Mouse (Mus musculus) intestine, embryonic 16.5 days (tissue): Measurements from ENCODE around the gene Chst11. TPM values are rescaled to one million over a fixed set of nuclear protein-coding genes. Genes with fewer than 3 reads are reported as not detected.

Experiments used
- ATAC-seq: fragments of 200-750 bp; cut with Nextera tagmentation; 2 replicates; pipeline ENCODE4 v1.8.0; 2017; ENCODE audit warnings: moderate TSS enrichment, moderate library complexity
- H3K27ac ChIP-seq: fragments of 300-500 bp; sonication (generic); 2 replicates; pipeline ENCODE4 v1.5.1; 2014; ENCODE audit warnings: mild to moderate bottlenecking, low read length
- H3K27me3 ChIP-seq: fragments of 300-500 bp; sonication (generic); replicated peaks from 2 replicates; pipeline ENCODE4 v1.6.1; 2014; ENCODE audit warnings: low read length, control low read depth, mixed read lengths; ENCODE audit not compliant: control insufficient read depth, insufficient read depth
- H3K36me3 ChIP-seq: fragments of 300-500 bp; sonication (generic); 2 replicates; pipeline ENCODE4 v1.6.1; 2014; ENCODE audit warnings: low read length, control low read depth; ENCODE audit not compliant: control insufficient read depth, insufficient read depth
- H3K4me1 ChIP-seq: fragments of 300-500 bp; sonication (generic); 2 replicates; pipeline ENCODE4 v1.6.1; 2014; ENCODE audit warnings: low read length, control low read depth, mixed read lengths; ENCODE audit not compliant: control insufficient read depth, insufficient read depth
- H3K4me2 ChIP-seq: fragments of 300-500 bp; sonication (generic); 2 replicates; pipeline ENCODE4 v1.6.1; 2014; ENCODE audit warnings: low read depth, low read length, control low read depth
- H3K4me3 ChIP-seq: fragments of 300-500 bp; sonication (generic); 2 replicates; pipeline ENCODE4 v1.5.1; 2014; ENCODE audit warnings: mild to moderate bottlenecking, low read length
- H3K9ac ChIP-seq: fragments of 300-500 bp; sonication (generic); 2 replicates; pipeline ENCODE4 v1.6.1; 2014; ENCODE audit warnings: low read depth, low read length
- H3K9me3 ChIP-seq: fragments of 300-500 bp; sonication (generic); 2 replicates; pipeline ENCODE4 v1.6.1; 2016; ENCODE audit warnings: low read length, control low read depth; ENCODE audit not compliant: control insufficient read depth
- WGBS: fragments of 180-500 bp; shearing (Covaris S2); extraction: QIAGEN DNeasy Blood & Tissue Kit; methylation state at CpG from one replicate; pipeline ENCODE4 v1.1.7; 2014; 5-methylcytosine and 5-hydroxymethylcytosine counted together
- polyA plus RNA-seq: library from polyadenylated mRNA; unstranded; fragments of >200 nt; fragmentation: Nextera tagmentation; extraction: Ambion mirVana; gene quantifications from 2 replicates; pipeline ENCODE4 v1.2.1, GENCODE M21; 2015

Gene Chst11
- polyA plus RNA-seq, 1 experiment from 2014 or later, result 0.88 TPM

DNA sequence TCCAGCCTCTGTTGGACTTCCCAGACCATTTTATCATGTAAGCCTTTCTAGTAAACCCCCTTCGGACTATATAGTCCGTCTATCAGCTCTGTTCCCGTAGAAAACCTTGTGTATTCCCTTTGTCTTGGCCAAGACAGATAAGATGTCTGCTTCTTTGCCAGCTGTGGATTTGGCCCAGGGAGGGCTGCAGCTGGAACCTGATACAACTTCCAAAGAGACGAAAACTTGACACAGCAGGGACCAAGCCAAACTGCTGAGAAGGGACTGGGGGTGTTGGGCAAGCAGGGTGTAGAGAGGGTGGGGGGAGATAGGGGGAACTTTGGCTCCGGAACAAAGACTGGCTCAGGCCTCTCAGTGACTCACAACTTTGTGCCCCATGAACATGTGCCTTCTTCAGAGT lies 232.0 kb downstream of the Chst11 start:
- Histone ChIP-seq H3K4me1 (no peaks in the 10 kb centered on the region), H3K27ac (no peak overlapping the region), H3K27me3 (no peaks in the 10 kb centered on the region), H3K9me3 (no peaks in the 10 kb centered on the region), H3K4me2 (no peak overlapping the region), H3K9ac (no peak overlapping the region), H3K36me3 (no peaks in the 10 kb centered on the region), H3K4me3 (no peak overlapping the region)
- WGBS, result 60% methylated on average over 5 of the region's 5 CpGs
- no peak for ATAC-seq

DNA sequence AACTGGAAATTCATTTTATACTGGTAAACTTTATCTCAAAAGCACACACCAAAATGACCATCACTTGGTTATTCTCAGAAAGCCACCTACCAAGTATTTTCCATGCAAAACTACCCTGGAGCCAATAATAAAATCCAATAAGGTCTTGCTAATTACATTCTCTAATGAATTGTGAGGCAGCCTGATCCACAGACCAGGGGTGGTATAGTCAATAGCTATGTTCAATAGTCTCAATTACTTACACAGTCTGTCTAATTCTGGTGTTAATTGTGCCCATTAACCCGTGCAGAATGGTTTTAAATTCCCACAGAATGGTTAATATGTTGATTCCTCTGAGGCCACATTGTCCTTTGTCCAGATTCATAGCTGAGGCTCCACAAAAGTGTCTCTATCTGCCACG lies 233.5 kb downstream of the Chst11 start:
- H3K4me3 ChIP-seq, result no peak overlapping the region
- H3K9me3 ChIP-seq, result no peaks in the 10 kb centered on the region
- no peak overlapping the region for H3K4me2 ChIP-seq
- H3K27ac ChIP-seq, result no peak overlapping the region
- 52% methylated on average over 2 of the region's 2 CpGs for WGBS
- no peak overlapping the region for H3K9ac ChIP-seq
- ATAC-seq, result no peak
- no peaks in the 10 kb centered on the region for H3K4me1 ChIP-seq
- no peaks in the 10 kb centered on the region for H3K36me3 ChIP-seq
- no peaks in the 10 kb centered on the region for H3K27me3 ChIP-seq

DNA sequence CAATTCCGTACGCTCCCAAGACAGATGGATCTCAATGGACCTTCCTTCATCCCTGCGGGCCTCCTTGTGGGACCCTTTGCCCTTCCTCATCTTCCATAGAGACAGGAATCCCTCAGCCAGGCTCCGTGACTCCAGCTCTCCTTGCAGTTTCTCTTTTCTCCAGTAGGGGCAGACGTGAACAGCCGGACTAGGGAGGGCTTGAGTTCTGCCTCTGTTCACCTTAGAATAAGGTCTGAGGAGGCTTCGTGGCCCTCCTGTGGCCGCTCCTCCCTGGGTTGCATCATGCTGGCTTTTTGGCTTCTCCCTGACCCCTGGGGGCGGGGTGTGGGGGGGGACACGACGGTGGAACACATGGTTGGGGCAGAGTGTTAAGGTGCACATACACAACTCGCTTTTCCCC lies 234.4 kb downstream of the Chst11 start:
- H3K4me2 ChIP-seq, result no peak overlapping the region
- 28% methylated on average over 12 of the region's 12 CpGs for WGBS

DNA sequence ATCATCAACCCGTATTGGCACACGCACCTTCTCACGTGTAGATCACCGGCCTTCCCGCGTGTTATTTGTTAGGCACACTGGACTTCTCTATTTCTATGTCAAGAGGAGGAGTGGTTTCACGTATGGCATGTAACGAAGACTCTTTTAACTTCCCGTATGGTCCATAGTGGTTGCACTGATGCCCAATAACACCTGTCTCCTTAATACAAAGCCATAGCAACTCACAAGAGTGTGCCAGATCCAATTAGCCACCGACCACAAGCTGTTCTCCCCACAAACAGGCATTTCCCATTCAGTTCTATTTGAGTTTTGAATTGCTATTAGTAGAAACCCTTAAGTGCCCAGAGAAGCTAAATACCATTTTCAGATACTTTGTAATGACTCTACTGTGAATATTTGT lies 234.9 kb downstream of the Chst11 start:
- no peak overlapping the region for H3K27ac ChIP-seq
- H3K4me3 ChIP-seq, result no peak overlapping the region
- no peak for ATAC-seq
- H3K36me3 ChIP-seq, result no peaks in the 10 kb centered on the region
- no peaks in the 10 kb centered on the region for H3K4me1 ChIP-seq
- no peak overlapping the region for H3K4me2 ChIP-seq
- no peaks in the 10 kb centered on the region for H3K9me3 ChIP-seq
- H3K27me3 ChIP-seq, result no peaks in the 10 kb centered on the region
- H3K9ac ChIP-seq, result no peak overlapping the region
- WGBS, result 85% methylated on average over 10 of the region's 10 CpGs

More for the DNA sequence above, 234.4 kb downstream of the Chst11 start:
- Histone ChIP-seq H3K36me3 (no peaks in the 10 kb centered on the region), H3K4me1 (no peaks in the 10 kb centered on the region), H3K4me3 (no peak overlapping the region), H3K27me3 (no peaks in the 10 kb centered on the region), H3K9ac (no peak overlapping the region), H3K9me3 (no peaks in the 10 kb centered on the region), H3K27ac (no peak overlapping the region)
- ATAC-seq, result 0 out of 2 replicates have a peak, but pooled peaks have one; percentile 28

DNA sequence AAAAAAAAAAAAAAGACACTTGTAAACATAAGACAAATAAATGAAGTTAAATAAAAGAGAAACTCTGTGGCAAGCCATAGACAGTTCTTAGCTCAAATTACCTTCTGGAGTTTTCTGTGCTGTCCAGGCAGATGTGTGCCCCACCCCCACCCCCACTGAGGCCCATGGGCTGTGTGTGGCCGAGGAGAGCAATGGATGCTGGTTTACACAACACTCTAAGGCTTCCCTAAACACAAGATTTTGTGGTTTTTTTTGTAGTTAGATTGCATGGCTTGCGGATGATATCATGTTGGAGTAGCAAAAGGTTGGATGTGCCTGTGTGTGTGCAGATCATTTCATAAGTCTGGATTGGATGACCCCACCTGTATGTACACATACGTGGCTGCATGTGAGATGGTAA lies 235.5 kb downstream of the Chst11 start:
- no peak for ATAC-seq
- no peak overlapping the region for H3K27ac ChIP-seq
- no peaks in the 10 kb centered on the region for H3K27me3 ChIP-seq
- H3K9me3 ChIP-seq, result no peaks in the 10 kb centered on the region
- H3K4me3 ChIP-seq, result no peak overlapping the region
- no peak overlapping the region for H3K4me2 ChIP-seq
- H3K36me3 ChIP-seq, result no peaks in the 10 kb centered on the region
- no peak overlapping the region for H3K9ac ChIP-seq
- WGBS, result 76% methylated on average over 3 of the region's 3 CpGs
- no peaks in the 10 kb centered on the region for H3K4me1 ChIP-seq

DNA sequence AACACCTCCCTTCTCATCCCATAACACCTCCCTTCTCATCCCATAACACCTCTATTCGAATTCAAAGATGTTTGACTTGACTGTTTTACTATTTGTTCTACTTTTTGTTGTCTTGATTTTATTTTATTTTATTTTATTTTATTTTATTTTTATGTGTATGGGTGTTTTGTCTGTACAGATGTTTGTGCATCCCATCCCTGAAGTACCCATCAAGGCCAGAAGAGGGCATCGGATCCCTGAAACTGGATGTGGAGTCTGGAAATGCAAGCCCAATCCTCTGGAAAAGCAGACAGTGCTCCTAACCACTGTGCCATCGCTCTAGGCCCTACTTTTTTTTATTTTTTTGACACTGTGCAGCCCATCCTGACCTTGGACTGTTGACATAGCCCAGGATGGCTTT lies 239.7 kb downstream of the Chst11 start:
- ATAC-seq, result no peak
- no peak overlapping the region for H3K4me2 ChIP-seq
- 42% methylated on average over 3 of the region's 3 CpGs for WGBS
- no peaks in the 10 kb centered on the region for H3K27me3 ChIP-seq
- H3K4me3 ChIP-seq, result no peak overlapping the region
- H3K36me3 ChIP-seq, result no peaks in the 10 kb centered on the region
- no peak overlapping the region for H3K9ac ChIP-seq
- no peak overlapping the region for H3K27ac ChIP-seq
- H3K9me3 ChIP-seq, result no peaks in the 10 kb centered on the region
- H3K4me1 ChIP-seq, result no peaks in the 10 kb centered on the region

DNA sequence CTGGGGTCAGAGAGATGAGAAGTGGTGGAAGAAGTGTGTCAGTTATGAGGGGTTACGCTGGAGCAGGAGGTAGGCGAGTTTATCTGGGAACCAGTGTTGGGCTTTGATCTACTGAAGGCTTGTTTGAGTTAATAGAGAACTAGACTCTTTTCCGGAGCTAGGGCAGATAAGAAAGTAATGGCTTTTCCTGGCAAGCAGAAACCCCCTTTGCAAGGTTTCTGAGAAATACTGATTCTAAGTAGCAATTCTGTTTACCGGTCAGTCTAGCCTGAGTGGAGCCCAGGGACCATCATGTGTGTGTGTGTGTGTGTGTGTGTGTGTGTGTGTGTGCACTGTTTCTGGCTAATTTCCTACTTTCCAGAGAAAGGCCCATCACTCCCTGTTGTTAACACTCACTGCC lies 243.3 kb downstream of the Chst11 start:
- H3K36me3 ChIP-seq, result no peaks in the 10 kb centered on the region

DNA sequence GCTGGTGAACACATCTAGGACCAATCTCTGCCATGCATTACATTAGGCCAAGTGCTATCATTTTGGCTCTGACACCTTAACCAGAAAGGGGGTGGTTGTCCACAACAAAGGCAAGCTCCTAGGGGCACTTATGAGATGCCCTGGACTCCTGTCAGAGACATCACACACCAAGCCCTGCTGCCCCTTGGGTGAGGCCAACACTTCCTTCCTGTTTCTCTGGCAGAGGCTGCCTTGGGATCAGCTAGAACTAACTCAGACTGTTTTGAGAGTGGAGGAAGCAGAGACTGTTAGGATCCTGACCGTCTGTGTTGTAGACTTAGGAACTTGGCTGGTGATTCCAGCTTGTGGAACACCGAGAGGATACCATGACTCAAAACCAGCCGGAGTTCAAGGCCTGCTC lies 248.7 kb downstream of the Chst11 start:
- no peaks in the 10 kb centered on the region for H3K27me3 ChIP-seq
- WGBS, result 73% methylated on average over 3 of the region's 3 CpGs
- H3K9ac ChIP-seq, result no peak overlapping the region
- H3K4me1 ChIP-seq, result no peaks in the 10 kb centered on the region
- no peaks in the 10 kb centered on the region for H3K36me3 ChIP-seq
- no peaks in the 10 kb centered on the region for H3K9me3 ChIP-seq
- no peak overlapping the region for H3K4me2 ChIP-seq
- H3K27ac ChIP-seq, result no peak overlapping the region
- H3K4me3 ChIP-seq, result no peak overlapping the region
- ATAC-seq, result no peak

More for the DNA sequence above, 243.3 kb downstream of the Chst11 start:
- no peaks in the 10 kb centered on the region for H3K27me3 ChIP-seq
- no peak overlapping the region for H3K9ac ChIP-seq
- no peak overlapping the region for H3K4me2 ChIP-seq
- H3K4me1 ChIP-seq, result no peaks in the 10 kb centered on the region
- no peak overlapping the region for H3K4me3 ChIP-seq
- H3K27ac ChIP-seq, result no peak overlapping the region
- ATAC-seq, result no peak
- WGBS, result 64% methylated on average over 4 of the region's 4 CpGs
- H3K9me3 ChIP-seq, result no peaks in the 10 kb centered on the region

DNA sequence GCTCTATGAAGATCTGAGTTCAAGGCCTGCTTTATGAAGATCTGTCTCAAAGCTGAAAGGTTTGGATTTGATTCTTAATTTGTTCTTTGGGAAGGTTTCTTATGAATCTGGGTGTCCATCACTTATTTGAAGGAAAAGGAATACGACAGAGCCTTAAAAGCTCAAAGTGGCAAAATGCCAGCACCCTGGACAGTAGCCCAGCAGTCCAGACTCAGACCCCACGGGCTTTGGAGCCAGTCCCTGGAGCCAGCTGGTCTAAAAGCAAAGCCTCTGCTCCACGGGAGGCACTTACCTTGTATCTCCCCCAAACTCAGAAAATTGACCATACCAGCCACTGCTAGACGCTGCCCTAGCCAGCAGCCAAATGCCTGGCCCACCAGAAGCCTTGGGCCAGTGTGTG lies 249.1 kb downstream of the Chst11 start:
- Histone ChIP-seq H3K9me3 (no peaks in the 10 kb centered on the region), H3K4me2 (no peak overlapping the region), H3K4me3 (no peak overlapping the region), H3K36me3 (no peaks in the 10 kb centered on the region), H3K27ac (no peak overlapping the region), H3K27me3 (no peaks in the 10 kb centered on the region), H3K4me1 (no peaks in the 10 kb centered on the region), H3K9ac (no peak overlapping the region)
- 40% methylated on average over 4 of the region's 4 CpGs for WGBS
- ATAC-seq, result no peak

DNA sequence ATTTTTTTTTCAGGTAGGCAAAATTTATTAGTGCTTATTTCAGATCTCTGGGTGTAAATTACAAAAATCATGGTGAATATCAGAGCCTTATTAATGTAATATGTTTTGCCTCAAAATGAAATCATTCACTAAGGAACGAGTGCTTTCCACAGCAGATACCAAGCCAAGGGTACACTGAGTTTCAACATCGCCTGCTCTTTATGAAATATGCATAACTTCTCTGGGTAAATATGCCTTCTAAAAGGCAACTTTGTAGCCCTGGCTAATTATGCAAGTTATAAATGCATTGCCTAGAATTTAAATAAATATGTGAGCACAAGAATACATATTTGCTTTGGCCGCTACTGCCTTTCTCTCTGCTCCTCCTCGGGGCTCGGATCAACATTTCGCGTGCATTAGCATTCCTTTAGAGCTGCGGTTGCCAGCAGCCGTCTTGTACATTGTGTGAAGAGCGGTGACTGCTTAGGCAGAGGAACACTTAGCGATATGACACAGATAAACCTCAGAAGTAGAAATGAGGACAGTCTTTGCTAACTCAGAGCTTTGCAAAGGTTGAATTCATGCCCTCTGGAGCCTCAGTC lies 256.9 kb downstream of the Chst11 start:
- Histone ChIP-seq H3K4me2 (no peak overlapping the region), H3K9me3 (no peaks in the 10 kb centered on the region), H3K36me3 (no peaks in the 10 kb centered on the region), H3K4me1 (no peaks in the 10 kb centered on the region), H3K9ac (no peak overlapping the region), H3K27me3 (no peaks in the 10 kb centered on the region), H3K4me3 (no peak overlapping the region), H3K27ac (no peak overlapping the region)
- ATAC-seq, result no peak
- WGBS, result 39% methylated on average over 11 of the region's 11 CpGs
